Mouse (Mus musculus): Measurements from ENCODE around the gene Stard13.

GRCm38 (mm10) chr5:151164815-151165214 lies 68.8 kb downstream of the Stard13 start:
- TF ChIP-seq CTCF (IDR thresholded peaks at IDR 0.05; ENCODE audit: extremely low read depth, insufficient read length, insufficient replicate concordance, low read depth, low read length) = no peak
- no peak for TF ChIP-seq POLR2A (IDR thresholded peaks at IDR 0.05; ENCODE audit: low read depth, low read length)
